ENCODE assay signal across 8 mouse cellular contexts in the genomic region with DNA sequence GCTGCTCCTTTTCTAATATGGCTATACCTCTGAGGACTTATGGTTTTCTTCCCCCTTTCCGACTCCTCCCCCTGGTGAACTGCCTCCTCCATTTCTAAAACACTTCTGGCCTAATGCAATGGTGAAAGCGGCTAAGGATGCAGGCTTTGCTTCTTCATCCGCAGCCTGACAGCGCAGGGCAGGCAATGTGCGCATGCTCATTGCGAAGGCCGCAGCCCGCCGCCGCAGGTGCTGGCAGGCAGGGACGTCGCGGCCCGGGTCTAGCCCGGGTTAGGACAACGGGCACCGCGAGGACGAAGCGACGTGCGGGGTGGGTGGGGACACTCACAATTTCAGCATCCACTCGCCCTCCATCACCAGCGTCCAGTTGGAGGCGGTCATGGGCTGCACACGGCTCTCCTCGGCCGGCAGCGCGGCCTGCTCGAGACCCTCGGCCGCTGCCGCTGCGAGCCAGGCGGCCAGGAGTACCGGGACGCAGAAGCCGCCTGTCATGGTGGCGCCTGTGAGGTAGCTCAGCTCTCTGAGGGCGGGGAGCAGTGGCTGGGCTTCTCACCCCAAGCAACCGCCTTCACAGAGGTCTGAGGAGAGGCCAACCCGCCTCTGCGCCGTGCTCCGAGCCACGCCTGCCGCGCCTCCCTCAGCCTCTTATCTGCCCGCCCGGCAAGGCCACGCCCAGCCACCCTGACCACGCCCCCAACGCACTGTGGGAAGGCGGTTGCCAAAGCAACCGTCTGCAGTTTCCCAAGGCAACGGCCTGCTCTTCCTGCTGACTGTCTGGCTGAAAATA. TPM values are rescaled to one million over a fixed set of nuclear protein-coding genes. Genes with fewer than 3 reads are reported as not detected.
DNase-seq lines count a peak whose midpoint lies in the region; ATAC-seq lines count a peak whose summit lies in the region.

A gene (minus strand): TSS at position 632 of the 787 bp plus-strand sequence.

- H3K27ac ChIP-seq in hindbrain, embryonic 15.5 days (replicated peaks), result peak within 1 kb of the TSS; percentile 98

- peak; percentile 96 for DNase-seq in R1 (ENCODE audit: low read depth, low spot score)
- peak; percentile 99 to 100 for DNase-seq in cerebellum, postnatal 25 days
- peak; percentile 96 for DNase-seq in frontal cortex, postnatal 25 days (ENCODE audit: low spot score in 2 of 2)
- DNase-seq in left cerebral cortex, adult 11 months (ENCODE audit: low spot score), result peak; percentile 96
- peak; percentile 99 for DNase-seq in lung, postnatal 4 days
- peak; percentile 88 for DNase-seq in retina, postnatal 7 days (ENCODE audit: low read depth, low spot score)
- peak; percentile 94 for DNase-seq in urinary bladder, adult 2 months (ENCODE audit: low spot score)

- H3K4me3 ChIP-seq in hindbrain, embryonic 15.5 days, result peak within 1 kb of the TSS; percentile 66

- H3K4me1 ChIP-seq in hindbrain, embryonic 15.5 days (replicated peaks), result peaks cover 38% of the 10 kb centered on the region

- no peaks in the 10 kb centered on the region for H3K9me3 ChIP-seq in hindbrain, embryonic 15.5 days

- peak; percentile 98 for ATAC-seq in hindbrain, embryonic 15.5 days (ENCODE audit: low FRiP score, low read depth)

- 0 out of 2 replicates have a peak, but pooled peaks cover 3% of the 10 kb centered on the region for H3K36me3 ChIP-seq in hindbrain, embryonic 15.5 days

- peak within 1 kb of the TSS; percentile 81 for H3K9ac ChIP-seq in hindbrain, embryonic 15.5 days

- peak within 1 kb of the TSS; percentile 77 for H3K4me2 ChIP-seq in hindbrain, embryonic 15.5 days

- H3K27me3 ChIP-seq in hindbrain, embryonic 15.5 days, result no peaks in the 10 kb centered on the region

- under 1% methylated on average over 55 of the region's 57 CpGs for WGBS in hindbrain, embryonic 15.5 days

RNA-seq across cellular contexts. Expression of the gene that starts here (rescaled TPM):
- polyA plus RNA-seq in hindbrain, embryonic 15.5 days (2015; fragmentation: Nextera tagmentation; extraction: Ambion mirVana), result 102 and 106 TPM in 2 replicates
- polyA plus RNA-seq in urinary bladder, adult 2 months (2012; rRNA removed), result 8.7 and 12.0 TPM in 2 replicates

Comparison
In these comparisons a context has a peak if more than half of its experiments do, and no peak if none do; other contexts are left out.
1. Peak in every context shown above with its lines: DNase-seq, ATAC-seq, H3K4me3 ChIP-seq and H3K27ac ChIP-seq.